Mouse (Mus musculus): ENCODE measurements at regions not wholly inside any gene's neighbourhood (a gene's known extent, or its start where the extent isn't known, plus 50 kb on each side); places are given as distances from the start of the nearest gene placed in this dataset.
"Not testable (repeated sequence)": the region's sequence is repeated elsewhere in the genome, so short reads cannot be mapped to it uniquely, and the experiment has no call there.

- Histone ChIP-seq H3K4me3 (ENCODE audit: insufficient read depth, low read depth, low read length) (no peak overlapping the region), H3K27ac (ENCODE audit: insufficient read depth, low read depth, low read length) (no peak overlapping the region), H3K4me1 (ENCODE audit: control insufficient read depth, insufficient read depth, low read length) (no peaks in the 10 kb centered on the region)
- TF ChIP-seq POLR2A (IDR thresholded peaks at IDR 0.05; ENCODE audit: insufficient read depth, low read depth, low read length) (no peak), CTCF (IDR thresholded peaks at IDR 0.05; ENCODE audit: insufficient read depth, low read depth, low read length) (no peak)
- WGBS = 92% methylated on average over 4 of the region's 4 CpGs
Observed at GRCm38 (mm10) chr10:45872007-45872890, 294.6 kb downstream of the Hace1 start.

GRCm38 (mm10) chr10:45873805-45874780 lies 296.5 kb downstream of the Hace1 start:
- TF ChIP-seq CTCF (IDR thresholded peaks at IDR 0.05; ENCODE audit: insufficient read depth, low read depth, low read length) (no peak), POLR2A (IDR thresholded peaks at IDR 0.05; ENCODE audit: insufficient read depth, low read depth, low read length) (no peak)
- WGBS = 67% methylated on average over 14 of the region's 14 CpGs
- H3K4me1 ChIP-seq (ENCODE audit: control insufficient read depth, insufficient read depth, low read length) = no peaks in the 10 kb centered on the region
- H3K27ac ChIP-seq (ENCODE audit: insufficient read depth, low read depth, low read length) = no peak overlapping the region
- H3K4me3 ChIP-seq (ENCODE audit: insufficient read depth, low read depth, low read length) = no peak overlapping the region

GRCm38 (mm10) chr10:45875287-45875686 lies 297.7 kb downstream of the Hace1 start:
- not testable (repeated sequence) for H3K4me1 ChIP-seq (ENCODE audit: control insufficient read depth, insufficient read depth, low read length); H3K27ac ChIP-seq (ENCODE audit: insufficient read depth, low read depth, low read length); H3K4me3 ChIP-seq (ENCODE audit: insufficient read depth, low read depth, low read length)
- 97% methylated on average over 20 of the region's 20 CpGs for WGBS

GRCm38 (mm10) chr10:45883745-45884144 lies 306.1 kb downstream of the Hace1 start:
- Histone ChIP-seq H3K27ac (ENCODE audit: insufficient read depth, low read depth, low read length) (no peak overlapping the region), H3K4me3 (ENCODE audit: insufficient read depth, low read depth, low read length) (no peak overlapping the region), H3K4me1 (ENCODE audit: control insufficient read depth, insufficient read depth, low read length) (peaks cover 2% of the 10 kb centered on the region; the same call in 1 of the 2 replicates)
- TF ChIP-seq POLR2A (IDR thresholded peaks at IDR 0.05; ENCODE audit: insufficient read depth, low read depth, low read length) (no peak), CTCF (IDR thresholded peaks at IDR 0.05; ENCODE audit: insufficient read depth, low read depth, low read length) (no peak)
- WGBS = 96% methylated on average over 1 of the region's 1 CpGs

- H3K4me3 ChIP-seq (ENCODE audit: insufficient read depth, low read depth, low read length) = no peak overlapping the region
- H3K27ac ChIP-seq (ENCODE audit: insufficient read depth, low read depth, low read length) = no peak overlapping the region
- peaks cover 2% of the 10 kb centered on the region; the same call in 1 of the 2 replicates for H3K4me1 ChIP-seq (ENCODE audit: control insufficient read depth, insufficient read depth, low read length)
- 86% methylated on average over 2 of the region's 2 CpGs for WGBS
- TF ChIP-seq POLR2A (IDR thresholded peaks at IDR 0.05; ENCODE audit: insufficient read depth, low read depth, low read length) = no peak
- TF ChIP-seq CTCF (IDR thresholded peaks at IDR 0.05; ENCODE audit: insufficient read depth, low read depth, low read length) = no peak
Observed at GRCm38 (mm10) chr10:45886636-45887035, 309.0 kb downstream of the Hace1 start.

GRCm38 (mm10) chr10:45888835-45889234 lies 311.2 kb downstream of the Hace1 start:
- no peak for TF ChIP-seq CTCF (IDR thresholded peaks at IDR 0.05; ENCODE audit: insufficient read depth, low read depth, low read length)
- TF ChIP-seq POLR2A (IDR thresholded peaks at IDR 0.05; ENCODE audit: insufficient read depth, low read depth, low read length) = no peak
- H3K4me3 ChIP-seq (ENCODE audit: insufficient read depth, low read depth, low read length) = no peak overlapping the region
- 39% methylated on average over 4 of the region's 4 CpGs for WGBS
- peaks cover 2% of the 10 kb centered on the region; the same call in 1 of the 2 replicates for H3K4me1 ChIP-seq (ENCODE audit: control insufficient read depth, insufficient read depth, low read length)
- H3K27ac ChIP-seq (ENCODE audit: insufficient read depth, low read depth, low read length) = no peak overlapping the region

GRCm38 (mm10) chr10:45889381-45889951 lies 311.8 kb downstream of the Hace1 start:
- no peak for TF ChIP-seq POLR2A (IDR thresholded peaks at IDR 0.05; ENCODE audit: insufficient read depth, low read depth, low read length)
- no peak for TF ChIP-seq CTCF (IDR thresholded peaks at IDR 0.05; ENCODE audit: insufficient read depth, low read depth, low read length)
- H3K4me3 ChIP-seq (ENCODE audit: insufficient read depth, low read depth, low read length) = no peak overlapping the region
- no peak overlapping the region for H3K27ac ChIP-seq (ENCODE audit: insufficient read depth, low read depth, low read length)

GRCm38 (mm10) chr10:45890088-45890626 lies 312.5 kb downstream of the Hace1 start:
- 93% methylated on average over 9 of the region's 9 CpGs for WGBS
- H3K4me3 ChIP-seq (ENCODE audit: insufficient read depth, low read depth, low read length) = no peak overlapping the region
- H3K27ac ChIP-seq (ENCODE audit: insufficient read depth, low read depth, low read length) = no peak overlapping the region
- no peak for TF ChIP-seq CTCF (IDR thresholded peaks at IDR 0.05; ENCODE audit: insufficient read depth, low read depth, low read length)
- TF ChIP-seq POLR2A (IDR thresholded peaks at IDR 0.05; ENCODE audit: insufficient read depth, low read depth, low read length) = no peak
- peaks cover 2% of the 10 kb centered on the region; the same call in 1 of the 2 replicates for H3K4me1 ChIP-seq (ENCODE audit: control insufficient read depth, insufficient read depth, low read length)

More at GRCm38 (mm10) chr10:45889381-45889951, 311.8 kb downstream of the Hace1 start:
- 13% methylated on average over 13 of the region's 13 CpGs for WGBS
- peaks cover 2% of the 10 kb centered on the region; the same call in 1 of the 2 replicates for H3K4me1 ChIP-seq (ENCODE audit: control insufficient read depth, insufficient read depth, low read length)
